Mouse (Mus musculus) urinary bladder, adult 18-20 months (tissue): ENCODE data around the gene Plcb3.
"Not testable (repeated sequence)": the region's sequence is repeated elsewhere in the genome, so short reads cannot be mapped to it uniquely, and the experiment has no call there.

Source experiments
- DNase-seq, 2 experiments: peaks; one replicate each; pipeline ENCODE4 v3.0.0; 2022; ENCODE audit warnings: low spot score in 2 of 2, mixed read lengths in 2 of 2

Gene Plcb3

GRCm38 (mm10) chr19:6920741-6921636 is 55.3 kb downstream of the Plcb3 start:
- peak in 1 of 2 experiments; percentile 49 for DNase-seq

- DNase-seq: no peak
Measured at GRCm38 (mm10) chr19:6919876-6920740, 56.2 kb downstream of the Plcb3 start.

GRCm38 (mm10) chr19:6919431-6919830 is 56.8 kb downstream of the Plcb3 start:
- no peak for DNase-seq

GRCm38 (mm10) chr19:6918321-6918720 is 57.9 kb downstream of the Plcb3 start:
- no peak for DNase-seq

GRCm38 (mm10) chr19:6916496-6916895 is 59.8 kb downstream of the Plcb3 start:
- no peak for DNase-seq

- no peak for DNase-seq
Measured at GRCm38 (mm10) chr19:6915276-6915675, 61.0 kb downstream of the Plcb3 start.

- no peak for DNase-seq
Measured at GRCm38 (mm10) chr19:6914540-6914939, 61.7 kb downstream of the Plcb3 start.

GRCm38 (mm10) chr19:6913991-6914390 is 62.3 kb downstream of the Plcb3 start:
- DNase-seq: no peak

GRCm38 (mm10) chr19:6913036-6913435 is 63.2 kb downstream of the Plcb3 start:
- no peak for DNase-seq

- DNase-seq: no peak
Measured at GRCm38 (mm10) chr19:6912205-6912970, 63.9 kb downstream of the Plcb3 start.

GRCm38 (mm10) chr19:6911101-6912074 is 64.9 kb downstream of the Plcb3 start:
- no peak for DNase-seq

- DNase-seq: not testable (repeated sequence)
Measured at GRCm38 (mm10) chr19:6910306-6910705, 66.0 kb downstream of the Plcb3 start.

GRCm38 (mm10) chr19:6909507-6910289 is 66.6 kb downstream of the Plcb3 start, which contains the start of the genes Trmt112 and Prdx5:
Gene Trmt112 (plus strand): TSS chr19:6909698.
Gene Prdx5 (minus strand): TSS chr19:6910106.
- peak; percentile 79 to 89 for DNase-seq

- no peak for DNase-seq
Measured at GRCm38 (mm10) chr19:6909021-6909420, 67.2 kb downstream of the Plcb3 start.

- no peak for DNase-seq
Measured at GRCm38 (mm10) chr19:6907811-6908540, 68.3 kb downstream of the Plcb3 start.

- no peak for DNase-seq
Measured at GRCm38 (mm10) chr19:6907094-6907493, 69.2 kb downstream of the Plcb3 start.

GRCm38 (mm10) chr19:6906199-6906598 is 70.1 kb downstream of the Plcb3 start:
- DNase-seq: no peak

- DNase-seq: no peak
Measured at GRCm38 (mm10) chr19:6905498-6906159, 70.6 kb downstream of the Plcb3 start.
